Comparison of ENCODE assay signal across 8 mouse cellular contexts in genomic region chr4:149444964-149445701, GRCm38 (mm10). TPM values are rescaled to one million over a fixed set of nuclear protein-coding genes. Genes with fewer than 3 reads are reported as not detected.
DNase-seq lines count a peak whose midpoint lies in the region; ATAC-seq and TF ChIP-seq lines count a peak whose summit lies in the region.

No protein-coding gene starts in this region.

- H3K9me3 ChIP-seq in hindbrain, postnatal 0 days (ENCODE audit: low read length): no peaks in the 10 kb centered on the region

- intact Hi-C loops in left cerebral cortex, adult 2 months (cut with DNase I): loop anchor here (2.0 to 10.0 kb wide), 2 partner anchors 18 to 300 kb away; partner anchors contain the start of gene Ube4b

- H3K4me3 ChIP-seq in hindbrain, postnatal 0 days (ENCODE audit: low read length): peak overlapping the region; percentile 29
- peak overlapping the region; percentile 43 for H3K4me3 ChIP-seq in left cerebral cortex, adult 2 months

- peak overlapping the region; percentile 87 for H3K27ac ChIP-seq in hindbrain, postnatal 0 days
- H3K27ac ChIP-seq in left cerebral cortex, adult 2 months: peak overlapping the region; percentile 80

- peak overlapping the region; percentile 60 for H3K4me2 ChIP-seq in hindbrain, postnatal 0 days (ENCODE audit: low read depth, low read length)

- peak; percentile 96 for TF ChIP-seq CTCF in hindbrain, postnatal 0 days (IDR thresholded peaks at IDR 0.05; ENCODE audit: low read depth)
- TF ChIP-seq CTCF in left cerebral cortex, adult 2 months (IDR thresholded peaks at IDR 0.05): peak; percentile 75

- H3K9ac ChIP-seq in hindbrain, postnatal 0 days (replicated peaks; ENCODE audit: low read length): peak overlapping the region; percentile 58

- H3K36me3 ChIP-seq in hindbrain, postnatal 0 days (ENCODE audit: insufficient read depth, low read length): no peaks in the 10 kb centered on the region

- no peaks in the 10 kb centered on the region for H3K27me3 ChIP-seq in hindbrain, postnatal 0 days (ENCODE audit: insufficient read depth, low read length)

- DNase-seq in WW6 (ENCODE audit: low read depth, low spot score): peak; percentile 73
- peak; percentile 82 to 90 for DNase-seq in cerebellum, postnatal 4 days (ENCODE audit: low spot score in 2 of 2)
- DNase-seq in gastrocnemius, adult 18-20 months (ENCODE audit: low spot score): peak; percentile 92
- peak; percentile 97 for DNase-seq in hindbrain, postnatal 0 days (ENCODE audit: low spot score)
- peak; percentile 83 to 85 for DNase-seq in left cerebral cortex, adult 2 months (ENCODE audit: extremely low spot score in 1 of 2, low spot score in 2 of 2)
- peak; percentile 86 to 87 for DNase-seq in right cerebral cortex, adult 2 months (ENCODE audit: low spot score in 2 of 2)
- DNase-seq in urinary bladder, postnatal 14 days (ENCODE audit: low spot score): peak; percentile 91

- under 1% methylated on average over 36 of the region's 36 CpGs for WGBS in hindbrain, postnatal 0 days

- peaks cover 10% of the 10 kb centered on the region for H3K4me1 ChIP-seq in hindbrain, postnatal 0 days (ENCODE audit: insufficient read depth, low read length)

- peak; percentile 98 for ATAC-seq in hindbrain, postnatal 0 days
- ATAC-seq in megakaryocyte, adult 5-6 weeks (ENCODE audit: poor library complexity, severe bottlenecking): peak; percentile 99

RNA-seq across cellular contexts. Expression of gene Rbp7, which starts 9.6 kb away (rescaled TPM):
- 10 to 100 TPM; 14.6 to 15.4 TPM for total RNA-seq in gastrocnemius, adult 18-20 months (2021)
- total RNA-seq in hindbrain, postnatal 0 days (2014; rRNA removed): not detected in 2 replicates
- 0.34 TPM in 1 of 2 replicates, not detected in the other for polyA plus RNA-seq in hindbrain, postnatal 0 days (2015; fragmentation: Nextera tagmentation; extraction: Ambion mirVana)
- not detected for total RNA-seq in left cerebral cortex, adult 2 months (2021)
- not detected in 2 replicates for total RNA-seq in megakaryocyte, adult 5-6 weeks (2015)
- total RNA-seq in megakaryocyte, adult 5-6 weeks (2017): not detected in 2 replicates

RNA-seq across cellular contexts. Expression of gene Ube4b, which starts 18.6 kb away (rescaled TPM):
- total RNA-seq in gastrocnemius, adult 18-20 months (2021): 10 to 100 TPM; 31.7 to 35.5 TPM
- total RNA-seq in hindbrain, postnatal 0 days (2014; rRNA removed): 81.6 and 117 TPM in 2 replicates
- polyA plus RNA-seq in hindbrain, postnatal 0 days (2015; fragmentation: Nextera tagmentation; extraction: Ambion mirVana): 44.3 and 48.1 TPM in 2 replicates
- total RNA-seq in left cerebral cortex, adult 2 months (2021): 100 to 1,000 TPM; 110 TPM
- 31.7 and 41.1 TPM in 2 replicates for total RNA-seq in megakaryocyte, adult 5-6 weeks (2015)
- 22.4 and 26.3 TPM in 2 replicates for total RNA-seq in megakaryocyte, adult 5-6 weeks (2017)

RNA-seq across cellular contexts. Expression of gene Tmem274, which starts 32.0 kb away (rescaled TPM):
- total RNA-seq in gastrocnemius, adult 18-20 months (2021): not detected
- not detected in 2 replicates for total RNA-seq in hindbrain, postnatal 0 days (2014; rRNA removed)
- polyA plus RNA-seq in hindbrain, postnatal 0 days (2015; fragmentation: Nextera tagmentation; extraction: Ambion mirVana): not detected in 2 replicates
- total RNA-seq in left cerebral cortex, adult 2 months (2021): not detected
- not detected in 2 replicates for total RNA-seq in megakaryocyte, adult 5-6 weeks (2015)
- total RNA-seq in megakaryocyte, adult 5-6 weeks (2017): not detected in 2 replicates

RNA-seq across cellular contexts. Expression of gene Nmnat1, which starts 39.9 kb away (rescaled TPM):
- 10 to 100 TPM; 33.1 to 33.5 TPM for total RNA-seq in gastrocnemius, adult 18-20 months (2021)
- 8.4 and 9.9 TPM in 2 replicates for total RNA-seq in hindbrain, postnatal 0 days (2014; rRNA removed)
- 7.1 and 7.8 TPM in 2 replicates for polyA plus RNA-seq in hindbrain, postnatal 0 days (2015; fragmentation: Nextera tagmentation; extraction: Ambion mirVana)
- total RNA-seq in left cerebral cortex, adult 2 months (2021): 10 to 100 TPM in 1 of 2 experiments, 1 to 10 TPM in 1; 9.9 to 12.8 TPM
- total RNA-seq in megakaryocyte, adult 5-6 weeks (2015): 4.0 and 5.1 TPM in 2 replicates
- 3.8 and 6.0 TPM in 2 replicates for total RNA-seq in megakaryocyte, adult 5-6 weeks (2017)

RNA-seq across cellular contexts. Expression of gene Lzic, which starts 39.9 kb away (rescaled TPM):
- 10 to 100 TPM; 13.1 to 14.1 TPM for total RNA-seq in gastrocnemius, adult 18-20 months (2021)
- total RNA-seq in hindbrain, postnatal 0 days (2014; rRNA removed): 32.2 and 33.5 TPM in 2 replicates
- polyA plus RNA-seq in hindbrain, postnatal 0 days (2015; fragmentation: Nextera tagmentation; extraction: Ambion mirVana): 33.5 and 34.8 TPM in 2 replicates
- total RNA-seq in left cerebral cortex, adult 2 months (2021): 10 to 100 TPM; 16.8 to 17.6 TPM
- 17.2 and 19.1 TPM in 2 replicates for total RNA-seq in megakaryocyte, adult 5-6 weeks (2015)
- total RNA-seq in megakaryocyte, adult 5-6 weeks (2017): 22.2 and 53.8 TPM in 2 replicates

Comparison
In these comparisons a context has a peak if more than half of its experiments do, and no peak if none do; other contexts are left out.
1. Peak in every context shown above with its lines: DNase-seq, ATAC-seq, H3K4me3 ChIP-seq and H3K27ac ChIP-seq.
2. RNA of gene Rbp7, which starts 9.6 kb away (total RNA-seq): 14.6 to 15.4 TPM in gastrocnemius, adult 18-20 months; not detected in left cerebral cortex, adult 2 months, not detected in hindbrain, postnatal 0 days and not detected in megakaryocyte, adult 5-6 weeks; every median in the first group is over 10 times any median in the second.